In genomic region chr5:131573296-131574177, GRCm38 (mm10) we compare ENCODE assay signal across 9 mouse cellular contexts.
A peak's percentile ranks its signal among the peaks of the same experiment; 100 is the strongest.
DNase-seq lines count a peak whose midpoint lies in the region; ATAC-seq and TF ChIP-seq lines count a peak whose summit lies in the region.
"Had no signal": no experiment of that assay in that cellular context is flagged by ENCODE, and none has a peak within 500 bp of the region (broad histone marks: within the 10 kb centered on the region; RNA-seq: fewer than 3 reads in every experiment).

No protein-coding gene starts in this region.

- H3K4me2 ChIP-seq in hindbrain, embryonic 11.5 days (replicated peaks; ENCODE audit: low read depth, low read length), result no peak overlapping the region
- no peak overlapping the region for H3K4me2 ChIP-seq in midbrain, embryonic 12.5 days (replicated peaks)

- H3K4me1 ChIP-seq in E14TG2a.4 (replicated peaks; ENCODE audit: low read depth, low read length), result peaks cover 18% of the 10 kb centered on the region
- H3K4me1 ChIP-seq in hindbrain, embryonic 11.5 days (replicated peaks; ENCODE audit: control insufficient read depth, insufficient read depth, low read length), result peaks cover 10% of the 10 kb centered on the region
- peaks cover 30% of the 10 kb centered on the region for H3K4me1 ChIP-seq in midbrain, embryonic 12.5 days

- peak; percentile 22 for DNase-seq in ES-CJ7 (ENCODE audit: low read depth, low spot score)
- no peak for DNase-seq in hindbrain, embryonic 11.5 days (ENCODE audit: low spot score)
- DNase-seq in urinary bladder, postnatal 10 days (ENCODE audit: low spot score), result no peak
- no peak for DNase-seq in kidney, postnatal 14 days
- DNase-seq in heart, postnatal 25 days (ENCODE audit: low spot score), result no peak
- DNase-seq: cerebellum, postnatal 25 days; kidney, adult 11 months had no signal

- intact Hi-C loops in heart, postnatal 25 days (cut with DNase I), result no loop called here

- ATAC-seq in hindbrain, embryonic 11.5 days (ENCODE audit: low FRiP score), result 0 out of 2 replicates have a peak, but pooled peaks have one; percentile 9
- ATAC-seq in midbrain, embryonic 12.5 days (ENCODE audit: low FRiP score, low read depth), result no peak

- no peaks in the 10 kb centered on the region for H3K27me3 ChIP-seq in E14TG2a.4 (ENCODE audit: insufficient read depth, low read length)
- H3K27me3 ChIP-seq in hindbrain, embryonic 11.5 days (ENCODE audit: control insufficient read depth, insufficient read depth, low read length), result peaks cover 4% of the 10 kb centered on the region
- H3K27me3 ChIP-seq in midbrain, embryonic 12.5 days, result peaks cover 27% of the 10 kb centered on the region

- peak overlapping the region; percentile 70 for H3K4me3 ChIP-seq in E14TG2a.4 (replicated peaks; ENCODE audit: low read length)
- H3K4me3 ChIP-seq in hindbrain, embryonic 11.5 days (ENCODE audit: low read depth, low read length), result no peak overlapping the region
- no peak overlapping the region for H3K4me3 ChIP-seq in midbrain, embryonic 12.5 days

- 83% methylated on average over 18 of the region's 18 CpGs for WGBS in hindbrain, embryonic 11.5 days
- WGBS in midbrain, embryonic 12.5 days, result 84% methylated on average over 18 of the region's 18 CpGs

- TF ChIP-seq CTCF in E14TG2a.4 (conservative IDR thresholded peaks at IDR 0.05; ENCODE audit: low read length), result no peak

- no peaks in the 10 kb centered on the region for H3K36me3 ChIP-seq in E14TG2a.4 (ENCODE audit: insufficient read depth, low read length)
- no peaks in the 10 kb centered on the region for H3K36me3 ChIP-seq in hindbrain, embryonic 11.5 days (ENCODE audit: control insufficient read depth, insufficient read depth, low read length)
- H3K36me3 ChIP-seq in midbrain, embryonic 12.5 days, result no peaks in the 10 kb centered on the region

- H3K9me3 ChIP-seq in E14TG2a.4 (ENCODE audit: low read length), result no peaks in the 10 kb centered on the region
- H3K9me3 ChIP-seq in hindbrain, embryonic 11.5 days (ENCODE audit: control insufficient read depth, low read length), result no peaks in the 10 kb centered on the region
- H3K9me3 ChIP-seq in midbrain, embryonic 12.5 days, result no peaks in the 10 kb centered on the region

- no peak overlapping the region for H3K27ac ChIP-seq in hindbrain, embryonic 11.5 days (ENCODE audit: low read depth, low read length)
- 0 out of 2 replicates have a peak overlapping the region, but pooled peaks have one; percentile 35 for H3K27ac ChIP-seq in midbrain, embryonic 12.5 days (replicated peaks)

- no peak overlapping the region for H3K9ac ChIP-seq in hindbrain, embryonic 11.5 days (ENCODE audit: low read depth, low read length)
- H3K9ac ChIP-seq in midbrain, embryonic 12.5 days (replicated peaks), result no peak overlapping the region
